Mouse (Mus musculus) Patski (cell line): ENCODE measurements at regions not wholly inside any gene's neighbourhood (a gene's known extent, or its start where the extent isn't known, plus 50 kb on each side); places are given as distances from the start of the nearest gene placed in this dataset.

Experiments
- ATAC-seq: fragments of 100-300 bp; one replicate; pipeline ENCODE4 v1.8.0; 2021
- CTCF ChIA-PET: fragments of 350-600 bp; sonication (Branson Sonifier 250); formaldehyde crosslinking; loops from one replicate; lab custom pipeline; 2022; ENCODE audit warnings: inconsistent platforms; lab: Charles Lee
- POLR2A ChIA-PET: fragments of 350-600 bp; sonication (Branson Sonifier 250); formaldehyde crosslinking; loops from one replicate; lab custom pipeline; 2022; ENCODE audit warnings: antibody characterized with exemption, inconsistent platforms; lab: Charles Lee
- DNase-seq: peaks from one replicate; pipeline ENCODE4 v3.0.0-alpha.2; 2011; ENCODE audit warnings: low read depth, low spot score
- H3K27me3 ChIP-seq: fragments of 371-371 bp; one replicate; pipeline ENCODE4 v1.5.1; 2021
- CTCF ChIP-seq: fragments of 100-300 bp; IDR thresholded peaks from one replicate; pipeline ENCODE4 v1.5.1; 2021
- in situ Hi-C: fragments of 300-500 bp; cut with MboI; formaldehyde crosslinking; loops from 3 replicates; pipeline ENCODE4 v1.11.1; 2018; ENCODE audit warnings: low pct_unique_long_range_greater_than_20kb, mixed read lengths

GRCm38 (mm10) chr5:80700848-80701247 lies 319.1 kb upstream of the Adgrl3 start:
- in situ Hi-C loops, result no loop called here
- DNase-seq (no peak), ATAC-seq (no peak)
- H3K27me3 ChIP-seq, result peaks cover 5% of the 10 kb centered on the region
- CTCF ChIA-PET, result no interaction called here
- POLR2A ChIA-PET, result no interaction called here
- TF ChIP-seq CTCF, result no peak

GRCm38 (mm10) chr5:80704732-80705131 lies 315.2 kb upstream of the Adgrl3 start:
- in situ Hi-C loops, result no loop called here
- ATAC-seq (no peak), DNase-seq (no peak)
- no peak for TF ChIP-seq CTCF
- ChIA-PET POLR2A (no interaction called here), CTCF (no interaction called here)
- H3K27me3 ChIP-seq, result peaks cover 5% of the 10 kb centered on the region

GRCm38 (mm10) chr5:80706645-80707056 lies 313.3 kb upstream of the Adgrl3 start:
- ATAC-seq (no peak), DNase-seq (no peak)
- peaks cover 5% of the 10 kb centered on the region for H3K27me3 ChIP-seq
- CTCF ChIA-PET, result no interaction called here
- POLR2A ChIA-PET, result no interaction called here
- in situ Hi-C loops, result no loop called here
- no peak for TF ChIP-seq CTCF
